Mouse (Mus musculus) megakaryocyte progenitor cell, adult 5-6 weeks (primary cell): Measurements from ENCODE around the gene Spdef. TPM values are rescaled to one million over a fixed set of nuclear protein-coding genes. Genes with fewer than 3 reads are reported as not detected.

Experiments used
- ATAC-seq: replicated peaks from 2 replicates; pipeline ENCODE4 v1.8.0; 2016; ENCODE audit warnings: mild to moderate bottlenecking, moderate TSS enrichment, inconsistent platforms; ENCODE audit not compliant: poor library complexity
- total RNA-seq, 2 experiments: library from RNA; stranded (forward) in 1 of 2; stranded (reverse) in 1 of 2; fragments of 157-497, 149-512 nt in 1 of 2; fragments of 200-1000 nt in 1 of 2; gene quantifications; 2 replicates each; pipeline versions ENCODE4 v1.2.3 to v1.2.4; 2015 to 2017

The Spdef gene
- total RNA-seq (2015) = not detected in 2 replicates
- total RNA-seq (2017) = not detected in 2 replicates

DNA sequence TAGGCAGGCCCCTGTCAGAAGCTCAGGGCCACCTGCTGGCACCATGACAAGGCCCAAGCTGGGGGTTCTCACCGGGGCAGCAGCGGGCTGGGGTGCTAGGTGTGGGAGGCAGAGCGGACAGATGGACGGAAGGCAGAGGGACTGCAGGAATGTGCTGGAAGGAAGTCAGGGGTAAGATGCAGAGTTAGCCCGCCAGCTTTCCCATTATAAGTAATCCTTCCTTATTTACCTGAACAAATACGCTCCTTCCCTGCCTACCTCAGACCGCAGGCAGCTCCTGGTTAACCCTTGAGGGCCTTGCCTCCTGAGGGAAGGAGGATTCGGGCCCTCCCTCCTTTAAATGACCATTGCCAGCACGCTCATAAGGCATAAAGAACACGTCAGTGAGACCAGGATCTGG is at the start of gene Spdef:
Gene Spdef (minus strand): TSS at position 186 of the 400 bp plus-strand sequence.
- no peak for ATAC-seq

- ATAC-seq = peak; percentile 30; the same call in 1 of the 2 replicates
Measured at GRCm38 (mm10) chr17:27777823-27778222, 49.1 kb upstream of the Spdef start.

- ATAC-seq = no peak
Measured at GRCm38 (mm10) chr17:27774198-27774597, 45.4 kb upstream of the Spdef start.

- ATAC-seq = no peak
Measured at GRCm38 (mm10) chr17:27771616-27772015, 42.9 kb upstream of the Spdef start.

DNA sequence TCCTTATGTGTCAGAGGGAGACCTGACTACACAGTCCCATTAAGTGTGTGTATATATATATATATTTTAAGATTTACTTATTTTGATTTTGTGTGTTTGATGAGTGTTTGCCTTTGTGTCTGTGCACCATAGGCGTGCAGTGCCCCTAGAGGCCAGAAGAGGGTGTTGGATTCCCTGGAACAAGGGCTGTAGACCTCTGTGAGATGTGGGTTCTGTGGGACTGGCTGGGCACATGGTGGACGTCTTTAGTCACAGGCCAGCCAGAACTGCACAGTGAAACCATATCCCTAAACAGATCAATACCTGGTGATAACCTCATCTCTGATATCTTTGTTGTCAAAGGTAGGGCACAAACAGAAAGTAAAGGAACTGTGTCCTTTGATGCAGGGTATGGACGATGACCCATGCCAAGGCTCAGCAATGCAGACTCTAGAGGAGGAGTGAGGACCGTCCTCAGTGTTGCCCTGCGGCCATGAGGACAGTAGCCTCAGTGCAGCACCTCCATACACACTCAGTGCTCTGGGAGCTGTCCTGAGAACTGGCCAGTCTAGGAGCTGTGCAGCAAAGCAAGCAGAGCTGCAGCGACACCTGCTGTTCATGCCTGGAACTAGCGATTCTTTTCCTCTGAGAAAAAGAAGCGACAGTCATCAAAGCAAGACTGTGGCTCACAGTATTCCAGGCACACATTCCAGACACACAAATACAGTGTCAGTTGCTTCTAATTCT is 40.2 kb upstream of the Spdef start:
- peak; percentile 70 for ATAC-seq

GRCm38 (mm10) chr17:27767543-27767942 is 38.8 kb upstream of the Spdef start:
- ATAC-seq = peak; percentile 47

- peak; percentile 24 for ATAC-seq
Measured at GRCm38 (mm10) chr17:27767120-27767519, 38.4 kb upstream of the Spdef start.

GRCm38 (mm10) chr17:27765066-27765465 is 36.3 kb upstream of the Spdef start:
- no peak for ATAC-seq

GRCm38 (mm10) chr17:27764453-27764852 is 35.7 kb upstream of the Spdef start:
- ATAC-seq = no peak

- no peak for ATAC-seq
Measured at GRCm38 (mm10) chr17:27762884-27763283, 34.1 kb upstream of the Spdef start.

DNA sequence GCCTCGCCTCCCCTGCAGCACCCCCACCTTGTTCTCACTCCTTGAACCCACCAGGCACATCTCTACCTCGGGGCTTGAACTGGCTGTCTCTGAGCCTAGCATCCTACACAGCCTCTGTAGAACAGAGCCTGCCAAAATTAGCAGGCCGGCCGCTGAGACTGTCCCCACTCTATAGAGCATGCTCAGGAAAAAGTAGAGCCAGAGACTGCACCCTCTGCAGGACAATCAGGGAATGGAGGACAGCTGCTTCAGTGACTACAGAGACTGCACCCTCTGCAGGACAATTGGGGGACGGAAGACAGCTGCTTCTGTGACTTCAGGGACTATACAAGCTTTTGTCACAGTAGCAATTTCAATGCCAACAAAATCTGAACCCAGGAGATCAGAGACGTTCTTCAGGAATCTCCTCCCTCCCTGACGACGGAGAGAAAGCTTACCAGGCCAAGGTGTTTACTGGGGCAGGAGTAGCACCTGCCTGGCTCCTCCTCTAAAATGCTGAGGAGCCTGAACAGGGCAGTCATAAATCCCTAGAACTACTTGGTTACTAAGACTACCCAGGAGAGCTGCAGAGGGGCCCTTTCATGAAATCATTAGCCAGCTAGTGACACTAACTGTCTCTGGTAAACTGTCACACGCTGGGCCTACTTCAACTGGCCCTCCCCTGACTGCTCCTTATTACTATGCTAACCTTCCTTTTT is 33.0 kb upstream of the Spdef start:
- ATAC-seq = peak; percentile 98

DNA sequence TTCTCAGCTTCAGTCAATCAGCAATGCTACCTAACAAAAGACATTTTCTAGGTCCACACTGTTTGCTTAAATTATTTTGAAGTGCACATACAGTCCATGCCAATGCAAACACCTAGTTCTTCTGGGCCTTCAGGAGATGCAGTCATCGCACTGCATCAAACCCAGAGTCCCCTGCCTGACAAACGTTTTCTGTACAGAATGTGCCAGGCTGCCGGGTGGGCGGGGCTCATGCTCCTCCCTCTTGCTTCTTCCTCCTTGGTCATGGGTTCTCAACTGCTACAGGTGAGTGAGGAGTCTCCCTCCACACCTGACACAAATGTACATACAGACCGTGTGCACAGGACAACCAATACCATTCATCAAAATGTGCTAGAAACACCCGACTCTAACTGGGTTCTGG is 31.4 kb upstream of the Spdef start:
- no peak for ATAC-seq

DNA sequence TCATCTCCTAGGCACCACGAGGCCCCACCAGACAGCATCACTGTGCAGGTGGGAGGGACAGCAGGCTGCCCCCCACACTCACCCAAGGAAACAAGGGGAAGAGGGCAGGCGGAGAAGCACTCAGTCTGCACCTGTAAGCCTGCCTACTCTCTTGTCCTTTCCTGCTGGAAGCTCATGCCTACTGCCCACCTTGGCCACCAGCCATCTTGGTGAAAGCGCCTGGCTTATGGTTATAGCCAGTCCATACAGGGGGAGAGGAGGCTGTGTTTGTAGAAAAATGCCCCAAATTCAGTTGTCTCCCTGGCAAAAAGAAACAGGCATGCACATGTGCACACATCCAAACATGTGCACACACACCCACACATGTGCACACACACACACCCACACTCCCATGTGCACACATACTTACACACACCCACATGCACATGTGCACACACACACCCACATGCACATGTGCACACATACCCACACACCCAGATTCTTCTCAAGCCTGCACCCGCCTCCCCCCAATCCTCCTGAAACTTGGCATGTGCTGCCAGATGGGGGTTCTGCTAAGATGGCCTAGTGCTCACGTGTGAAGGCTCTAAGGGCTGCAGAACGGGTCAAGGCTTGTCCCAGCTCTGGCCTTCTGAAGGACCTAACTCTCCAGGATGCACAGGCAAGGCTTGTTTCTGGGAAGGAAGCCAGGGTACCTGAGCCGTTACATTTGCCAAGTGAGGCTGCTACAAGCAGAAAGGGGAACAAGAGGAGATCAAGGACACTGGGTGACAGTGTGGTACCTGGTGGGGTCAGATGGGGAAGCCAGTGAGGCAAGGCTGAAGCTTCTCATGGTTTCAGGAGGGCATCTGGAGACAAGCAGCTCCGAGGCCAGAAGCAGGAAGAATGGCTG is 22.8 kb upstream of the Spdef start:
- ATAC-seq = no peak

DNA sequence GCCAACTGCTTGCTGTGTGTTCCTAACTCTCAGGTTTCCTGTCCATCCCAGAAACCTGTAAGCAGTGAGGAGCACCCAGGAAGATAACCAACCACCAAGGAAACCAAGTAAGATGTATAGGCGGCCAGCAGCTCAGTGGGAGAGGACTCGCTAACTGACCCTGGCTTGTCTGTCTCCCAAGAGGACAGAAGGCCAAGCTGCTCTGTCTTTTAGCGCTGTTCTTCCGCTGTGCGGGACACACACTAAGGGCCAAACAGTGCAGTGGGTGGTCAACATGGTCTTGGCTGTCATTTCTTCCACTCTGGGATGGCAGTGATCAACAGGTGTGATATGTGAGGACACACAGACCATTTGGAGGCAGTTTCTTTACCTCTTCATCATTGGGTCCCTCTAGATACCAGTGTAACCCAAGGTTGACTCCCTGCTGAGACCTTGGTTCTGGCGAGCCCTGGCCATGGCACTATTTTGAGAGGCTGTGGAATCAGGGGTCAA is 21.7 kb upstream of the Spdef start:
- ATAC-seq = no peak

DNA sequence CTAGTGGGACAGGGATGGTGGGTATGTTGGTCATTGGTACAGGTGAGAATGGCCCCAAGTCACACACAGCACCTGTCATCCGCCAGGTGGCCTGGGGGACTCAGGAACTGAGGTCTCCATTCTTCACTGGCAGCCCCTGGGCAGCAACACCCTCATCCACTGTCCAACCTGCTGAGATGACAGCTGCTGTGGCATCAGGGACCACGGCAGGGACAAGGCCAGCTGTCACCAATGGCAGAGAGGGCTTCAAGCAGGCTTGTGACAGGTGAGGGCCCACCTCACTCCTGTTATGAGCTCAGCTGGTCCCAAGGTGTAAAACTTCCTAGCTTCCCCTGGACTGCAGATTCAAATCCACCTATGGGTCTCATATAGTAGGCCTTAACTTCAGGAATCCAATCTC is 19.4 kb upstream of the Spdef start:
- no peak for ATAC-seq

GRCm38 (mm10) chr17:27746446-27746845 is 17.7 kb upstream of the Spdef start:
- no peak for ATAC-seq

GRCm38 (mm10) chr17:27740961-27741360 is 12.2 kb upstream of the Spdef start:
- ATAC-seq = no peak

GRCm38 (mm10) chr17:27734344-27735073 is 5.8 kb upstream of the Spdef start:
- peak; percentile 78 for ATAC-seq

GRCm38 (mm10) chr17:27732694-27733093 is 3.9 kb upstream of the Spdef start:
- no peak for ATAC-seq

- no peak for ATAC-seq
Measured at GRCm38 (mm10) chr17:27732152-27732551, 3.4 kb upstream of the Spdef start.

DNA sequence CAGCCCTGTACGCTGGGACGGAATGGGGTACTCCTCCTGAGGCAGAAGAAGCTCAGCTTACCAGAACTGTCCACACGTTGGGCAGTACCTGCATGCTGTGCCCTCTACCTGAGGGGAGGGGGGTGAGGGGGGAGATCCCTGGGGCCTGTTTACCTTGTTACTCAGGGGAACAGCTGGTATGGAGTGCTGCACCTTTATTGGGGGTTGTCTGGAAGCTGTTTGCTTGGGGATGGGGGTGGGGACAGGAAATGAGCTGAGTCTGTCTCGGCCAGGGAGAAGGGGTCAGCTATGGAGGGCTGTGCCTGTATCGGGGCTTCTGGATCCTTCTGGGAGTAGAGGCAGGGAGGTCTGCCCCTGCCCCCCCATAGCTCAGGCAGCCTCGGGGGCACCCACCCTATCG is 2.2 kb downstream of the Spdef start:
- no peak for ATAC-seq
